Mouse (Mus musculus): ENCODE measurements at regions not wholly inside any gene's neighbourhood (a gene's known extent, or its start where the extent isn't known, plus 50 kb on each side); places are given as distances from the start of the nearest gene placed in this dataset.

GRCm38 (mm10) chr6:47745856-47746255 is 67.4 kb downstream of the Pdia4 start:
- DNase-seq (ENCODE audit: low spot score in 2 of 2), result peak in 1 of 2 experiments; percentile 3

DNA sequence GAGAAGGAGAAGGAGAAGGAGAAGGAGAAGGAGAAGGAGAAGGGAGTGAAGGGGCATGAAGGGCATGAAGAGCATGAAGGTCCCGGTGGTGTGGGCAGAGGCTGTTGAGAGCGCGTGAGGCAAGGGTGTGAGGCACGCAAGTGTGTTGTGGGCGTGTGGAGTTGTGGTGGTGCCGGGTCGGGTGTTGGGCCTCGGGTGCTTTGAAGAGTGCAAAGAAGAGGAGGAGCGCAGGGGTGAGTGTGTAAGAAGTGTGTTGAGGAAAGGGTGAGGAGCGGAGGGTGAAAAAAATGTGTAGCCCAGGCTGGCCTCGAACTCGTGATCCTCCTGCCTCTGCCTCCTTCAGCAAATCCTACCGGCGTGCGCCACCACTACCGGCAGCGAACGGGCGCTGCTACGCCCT is 69.4 kb downstream of the Pdia4 start:
- peak in 1 of 2 experiments; percentile 39 for DNase-seq (ENCODE audit: low spot score in 2 of 2)

DNA sequence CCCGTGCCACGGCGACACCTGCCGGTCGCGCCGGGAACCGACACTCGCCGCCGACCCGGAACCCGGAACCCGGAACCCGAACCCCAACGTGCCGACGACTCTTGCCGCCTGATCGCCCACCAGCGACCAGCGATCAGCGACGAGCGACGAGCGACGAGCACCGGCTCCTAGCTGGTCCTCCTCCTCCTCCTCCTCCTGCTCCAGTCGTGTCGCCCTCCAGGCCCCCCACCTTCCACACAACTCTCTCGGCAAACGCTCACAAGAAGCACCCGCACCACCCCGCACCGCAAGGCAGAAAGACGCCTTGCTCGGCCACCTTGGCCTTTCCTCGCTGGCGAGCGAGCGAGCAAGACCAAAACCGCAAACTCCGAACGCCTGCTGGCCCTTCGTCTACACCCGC is 73.0 kb downstream of the Pdia4 start:
- peak in 1 of 2 experiments; percentile 1 for DNase-seq (ENCODE audit: low spot score in 2 of 2)

- DNase-seq (ENCODE audit: low spot score in 2 of 2), result peak in 1 of 2 experiments; percentile 81
Measured at GRCm38 (mm10) chr6:47739696-47740095, 73.5 kb downstream of the Pdia4 start.

GRCm38 (mm10) chr6:47737972-47738371 is 75.3 kb downstream of the Pdia4 start:
- DNase-seq (ENCODE audit: low spot score in 2 of 2), result peak in 1 of 2 experiments; percentile 2
